Mouse (Mus musculus) adrenal gland, postnatal 25 days (tissue): ENCODE data around the gene Enpp7. TPM values are rescaled to one million over a fixed set of nuclear protein-coding genes. Genes with fewer than 3 reads are reported as not detected.

Experiments used
- DNase-seq: peaks from one replicate; pipeline ENCODE4 v3.0.0; 2021; ENCODE audit warnings: mixed read lengths
- total RNA-seq: library from RNA; stranded (reverse); gene quantifications from 2 replicates; pipeline ENCODE4 v1.2.3, GENCODE M21; 2021

The Enpp7 gene
- total RNA-seq, 1 experiment from 2014 or later = not detected

DNA sequence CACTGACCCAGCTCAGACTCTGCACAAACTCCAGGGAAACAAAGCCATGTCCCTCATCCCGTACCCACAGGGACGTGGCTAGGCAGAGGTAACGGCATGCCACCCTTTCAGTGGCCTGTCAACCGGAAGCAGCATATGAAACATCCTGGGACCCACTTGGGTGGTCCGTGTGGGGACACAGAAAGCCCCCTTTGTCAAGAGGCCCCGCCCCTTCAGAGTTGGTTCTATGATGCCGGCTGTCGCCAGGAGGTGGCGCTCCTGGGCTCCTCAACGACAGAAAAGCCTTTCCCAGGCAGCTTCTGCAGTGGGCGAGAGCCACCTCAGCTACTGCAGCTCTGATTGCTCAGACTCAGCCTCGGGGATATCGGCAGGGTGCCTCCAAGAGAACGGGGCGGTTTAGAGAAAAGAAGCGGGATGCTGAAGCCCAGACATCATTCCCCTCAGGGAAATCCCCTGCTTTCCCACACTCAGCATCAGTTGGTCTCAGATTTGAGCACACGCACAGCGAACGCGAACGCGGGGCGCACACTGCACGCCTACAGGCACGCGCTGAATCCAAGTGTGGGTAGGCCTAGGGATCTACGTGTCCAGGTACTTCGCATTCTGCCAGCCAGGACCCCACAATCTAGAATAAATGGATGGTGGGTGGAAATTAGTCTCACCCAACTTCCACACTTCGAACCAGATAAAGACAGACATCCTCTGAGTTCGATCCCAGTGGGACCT, 10.7 kb downstream of the Enpp7 start:
- DNase-seq = peak; percentile 75

DNA sequence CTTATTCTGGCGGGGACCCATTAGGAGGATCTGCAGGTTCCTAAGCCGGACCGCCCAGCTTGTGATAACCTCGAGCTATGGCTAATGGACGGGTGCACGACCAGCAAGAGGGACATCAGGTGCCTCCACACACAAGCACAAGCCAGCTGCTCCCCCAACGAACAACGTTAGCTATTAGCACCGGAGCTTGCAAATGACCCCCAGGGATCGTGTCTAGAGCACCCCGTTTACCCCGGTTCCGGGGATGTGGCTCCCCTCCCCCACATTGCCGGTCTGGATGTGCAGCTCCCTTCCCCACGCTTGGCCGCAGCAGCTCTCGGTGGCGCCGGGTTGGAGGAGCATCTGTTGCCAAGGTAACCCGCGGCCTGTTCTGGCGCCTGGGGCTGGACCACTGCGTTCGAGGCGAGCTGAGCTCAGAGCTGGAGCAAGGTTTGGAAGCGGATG, 11.4 kb downstream of the Enpp7 start:
- no peak for DNase-seq

DNA sequence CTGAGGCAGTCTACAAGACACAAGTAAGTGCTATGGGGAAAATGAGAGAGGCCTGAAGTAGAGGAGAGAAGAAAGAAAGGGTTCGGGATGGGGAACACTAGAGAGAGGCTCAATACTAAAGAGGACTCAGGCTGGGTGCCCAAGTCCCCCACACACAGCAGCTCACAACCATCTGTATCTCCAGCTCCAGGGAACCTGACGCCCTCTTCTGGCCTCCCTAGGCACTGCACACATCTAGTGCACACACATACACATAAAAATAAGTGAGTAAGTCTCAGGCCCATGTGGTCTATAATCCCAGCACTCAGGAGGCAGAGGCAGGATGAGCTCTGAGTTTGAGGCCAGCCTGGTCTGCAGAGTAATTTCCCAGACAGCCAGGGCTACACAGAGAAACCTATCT, 12.9 kb downstream of the Enpp7 start:
- no peak for DNase-seq

DNA sequence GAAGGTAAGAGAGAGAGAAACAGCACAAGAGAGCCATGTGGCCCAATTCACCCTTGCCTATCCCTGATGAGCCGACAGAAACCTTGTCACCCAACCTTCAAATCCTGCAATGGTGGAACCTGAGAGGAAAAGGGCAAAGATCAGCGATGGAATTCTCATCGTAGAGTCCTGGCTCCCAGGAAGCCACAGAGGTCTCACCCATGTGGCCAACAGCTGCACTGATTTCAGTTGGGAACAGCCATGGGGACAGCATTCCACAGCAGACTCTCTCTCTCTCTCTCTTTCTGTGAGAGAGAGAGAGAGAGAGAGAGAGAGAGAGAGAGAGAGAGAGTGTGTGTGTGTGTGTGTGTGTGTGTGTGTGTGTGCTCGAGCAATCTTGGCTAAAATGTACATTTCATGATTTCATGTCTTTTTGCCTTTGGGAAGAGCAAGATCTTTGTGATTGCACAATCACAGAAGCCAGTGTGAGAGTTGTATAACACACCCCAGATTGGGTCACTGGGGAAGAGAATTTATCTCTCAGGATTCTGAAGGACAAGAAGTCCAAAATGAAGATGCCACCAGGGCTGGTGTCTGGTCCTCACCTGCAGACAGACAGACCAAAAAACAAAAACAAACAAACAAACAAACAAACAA, 13.6 kb downstream of the Enpp7 start:
- no peak for DNase-seq

DNA sequence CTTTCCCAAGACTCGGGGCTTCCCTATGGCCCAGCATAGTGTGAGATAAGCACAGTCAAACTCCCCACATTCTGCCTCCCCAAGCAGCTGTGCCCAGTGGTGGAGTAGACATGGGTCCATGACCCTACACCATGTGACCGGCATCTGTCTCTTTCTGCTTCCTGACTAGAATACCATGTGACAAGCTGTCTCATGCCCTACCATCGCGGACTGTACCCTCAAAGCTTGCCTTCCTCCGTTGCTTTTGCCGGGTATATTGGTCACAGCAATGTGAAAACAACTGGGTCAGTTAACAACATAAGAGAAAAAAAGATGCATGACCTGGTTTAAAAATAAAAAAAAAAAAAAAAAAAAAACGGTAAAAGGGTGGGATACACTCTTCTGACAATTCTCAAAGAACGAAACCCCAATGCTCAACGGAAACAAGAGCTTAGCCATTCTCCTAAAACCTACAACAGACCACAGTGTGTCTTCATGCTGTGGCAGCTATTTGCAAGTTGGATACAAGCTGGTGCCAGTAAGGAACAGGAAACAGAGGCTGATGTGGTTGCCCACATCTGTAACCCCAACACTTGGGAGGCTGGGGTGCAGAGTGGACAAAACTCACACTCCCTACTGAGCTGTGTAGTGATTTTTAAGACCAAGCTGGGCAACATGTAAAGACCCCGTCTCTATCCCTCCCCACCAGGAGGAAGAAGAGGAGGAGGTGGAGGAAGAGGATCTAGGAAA, 17.7 kb downstream of the Enpp7 start:
- no peak for DNase-seq

DNA sequence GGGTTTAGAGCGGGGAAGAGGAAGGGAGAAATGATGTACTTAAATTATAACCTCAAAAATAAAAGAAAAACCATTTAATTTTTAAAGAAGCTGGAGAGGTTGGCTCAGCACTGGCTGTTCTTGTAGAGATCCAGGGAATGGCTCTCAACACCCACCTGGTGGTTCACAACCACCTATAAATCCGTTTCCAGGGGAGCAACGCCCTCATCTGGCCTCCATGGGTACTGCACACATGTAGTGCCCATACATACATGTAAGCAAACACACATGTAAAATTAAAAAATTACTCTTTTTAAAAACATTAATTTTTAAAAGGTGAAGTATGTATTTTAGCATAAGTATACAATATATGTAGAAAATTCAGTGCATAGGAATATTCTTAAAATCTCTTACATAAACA, 18.5 kb downstream of the Enpp7 start:
- DNase-seq = no peak

DNA sequence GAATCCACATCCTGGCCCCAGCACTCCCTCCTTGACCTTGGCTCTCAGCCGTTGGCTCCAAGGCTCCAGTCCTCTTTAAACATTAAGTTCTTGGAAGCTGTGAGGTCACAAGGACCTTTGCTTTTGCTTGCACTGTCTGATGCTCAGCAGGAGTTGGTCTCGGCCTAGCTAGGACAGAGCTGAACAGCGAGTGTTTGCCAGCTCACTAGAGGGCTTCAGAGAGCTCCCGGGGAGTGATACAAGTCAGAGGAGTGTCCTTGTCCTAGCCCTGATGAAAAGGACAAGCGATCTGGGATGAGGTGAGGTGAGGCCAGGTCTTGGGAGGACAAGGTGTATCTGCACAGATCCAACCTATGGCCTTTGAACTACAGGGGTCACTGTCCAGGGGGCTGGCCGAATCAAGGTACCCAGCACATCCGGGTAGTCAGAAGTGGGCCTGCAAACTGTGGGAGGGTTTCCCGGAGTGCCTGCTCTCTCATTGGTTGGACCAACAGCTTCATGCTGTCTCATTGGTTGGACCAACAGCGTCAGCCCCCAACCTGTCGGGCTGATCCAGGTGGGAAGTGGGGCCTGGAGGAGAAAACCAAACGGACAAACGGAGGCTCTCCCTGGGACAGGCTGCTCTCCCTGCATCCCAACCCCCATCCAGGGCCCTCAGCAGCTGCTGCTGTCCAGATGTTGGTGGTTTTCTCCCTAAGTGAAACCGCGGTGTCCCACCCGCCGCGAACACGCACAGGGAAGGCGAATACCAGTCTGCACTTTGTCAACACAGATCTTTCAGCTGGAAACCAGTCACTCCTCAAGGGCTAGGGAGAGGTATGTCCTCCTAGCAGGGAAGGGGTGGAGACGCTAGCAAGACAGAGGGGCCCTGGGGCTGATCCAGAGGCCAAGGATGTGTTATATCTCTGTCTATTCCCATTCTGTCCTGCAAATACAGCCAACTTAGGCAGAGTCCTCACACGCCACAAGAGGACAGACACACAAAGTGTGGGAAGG, 19.8 kb downstream of the Enpp7 start:
- DNase-seq = peak; percentile 24

DNA sequence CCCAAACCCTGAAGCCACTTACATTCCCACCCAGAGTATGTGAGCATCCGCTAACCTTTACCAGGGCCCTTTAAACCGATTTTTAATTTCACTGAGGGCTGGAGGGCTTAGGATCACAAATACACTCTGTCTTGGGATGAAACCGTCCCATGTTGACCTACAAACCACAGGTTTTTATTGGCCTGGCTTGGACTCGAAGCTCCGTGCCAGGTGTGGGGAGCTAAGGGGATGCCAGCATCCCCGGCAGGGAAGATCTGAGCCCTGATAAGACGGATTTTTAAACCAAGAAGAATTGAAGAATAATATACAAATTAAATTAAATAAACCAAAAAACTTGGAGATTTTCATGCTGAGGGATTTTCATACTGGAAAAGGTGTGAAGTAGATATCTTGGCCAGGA, 26.5 kb downstream of the Enpp7 start:
- DNase-seq = no peak

DNA sequence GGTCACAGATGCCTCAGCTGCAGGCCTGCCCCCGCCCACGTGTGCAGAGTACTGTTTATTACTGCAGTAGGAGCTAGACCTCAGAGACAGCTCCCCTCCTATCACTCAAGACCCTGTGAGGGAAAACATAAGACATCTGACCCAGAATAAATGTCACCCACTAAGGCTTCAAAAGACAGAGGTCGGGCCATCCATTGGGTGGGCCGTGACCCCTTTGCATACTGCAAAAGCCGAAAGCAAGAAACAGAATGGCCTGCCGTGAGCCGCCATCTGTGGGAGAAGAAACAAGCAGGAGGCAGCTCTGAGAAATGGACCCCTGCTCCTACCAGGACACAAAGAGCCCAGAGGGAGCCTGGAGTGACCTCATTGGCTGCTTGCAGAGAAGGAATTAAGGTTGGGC, 29.5 kb downstream of the Enpp7 start:
- DNase-seq = no peak

DNA sequence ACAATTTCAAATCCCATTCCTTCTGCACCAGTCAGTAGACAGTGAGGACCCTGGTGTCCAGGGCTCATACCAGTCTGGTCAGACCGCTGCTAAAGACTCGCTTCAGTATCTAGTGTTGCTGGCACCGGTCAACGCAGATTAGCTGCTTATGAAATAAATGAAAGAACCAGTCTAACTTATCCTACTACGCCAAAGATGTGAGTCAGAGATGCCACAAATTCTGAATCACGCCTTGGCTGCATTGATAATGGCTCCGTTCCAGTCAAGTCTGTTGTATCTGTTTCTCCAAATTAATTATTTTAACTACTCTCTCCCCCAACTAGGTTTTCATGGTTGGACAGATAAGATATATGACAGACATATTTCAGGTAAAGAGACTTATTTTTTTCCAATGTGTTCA, 33.2 kb downstream of the Enpp7 start:
- DNase-seq = no peak

DNA sequence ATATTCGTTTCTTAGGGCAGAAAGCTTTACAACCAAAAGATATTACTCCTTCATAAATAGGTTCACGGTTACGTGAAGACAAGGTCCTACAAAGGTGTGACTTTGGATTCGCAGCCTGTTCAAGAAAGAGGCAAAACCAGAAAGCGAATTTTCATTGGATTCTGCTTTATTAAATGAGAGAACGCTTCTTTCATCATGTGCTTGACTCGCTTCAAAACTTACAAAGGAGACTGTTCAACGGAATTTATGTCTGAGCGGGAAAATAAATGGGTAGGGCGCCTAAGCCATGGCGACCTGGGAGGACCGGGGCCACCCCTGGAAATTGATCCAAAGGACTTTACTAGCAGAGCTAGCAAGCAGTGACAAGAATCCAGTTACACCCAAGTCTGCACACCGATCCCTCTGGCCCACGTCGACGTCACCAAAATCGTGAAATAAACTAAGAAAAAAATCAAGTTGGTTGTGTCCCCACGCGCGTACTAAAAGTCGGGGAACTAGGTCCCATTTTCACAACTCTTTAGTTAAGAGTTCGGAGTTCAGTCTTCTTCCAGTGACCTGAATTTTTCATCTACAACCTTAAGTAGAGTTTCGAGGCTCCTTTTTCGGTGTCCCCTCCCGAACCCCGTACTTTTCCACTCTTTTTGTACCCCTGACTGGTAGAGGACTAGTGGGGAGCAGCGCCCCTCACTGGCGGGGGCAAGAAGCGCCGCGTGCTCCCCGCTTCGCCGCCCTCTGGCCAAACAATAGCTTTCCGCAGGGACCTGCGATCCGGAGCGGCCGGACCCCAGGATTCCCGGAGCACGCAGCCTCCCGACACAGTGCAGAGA, 34.3 kb downstream of the Enpp7 start:
- DNase-seq = no peak

DNA sequence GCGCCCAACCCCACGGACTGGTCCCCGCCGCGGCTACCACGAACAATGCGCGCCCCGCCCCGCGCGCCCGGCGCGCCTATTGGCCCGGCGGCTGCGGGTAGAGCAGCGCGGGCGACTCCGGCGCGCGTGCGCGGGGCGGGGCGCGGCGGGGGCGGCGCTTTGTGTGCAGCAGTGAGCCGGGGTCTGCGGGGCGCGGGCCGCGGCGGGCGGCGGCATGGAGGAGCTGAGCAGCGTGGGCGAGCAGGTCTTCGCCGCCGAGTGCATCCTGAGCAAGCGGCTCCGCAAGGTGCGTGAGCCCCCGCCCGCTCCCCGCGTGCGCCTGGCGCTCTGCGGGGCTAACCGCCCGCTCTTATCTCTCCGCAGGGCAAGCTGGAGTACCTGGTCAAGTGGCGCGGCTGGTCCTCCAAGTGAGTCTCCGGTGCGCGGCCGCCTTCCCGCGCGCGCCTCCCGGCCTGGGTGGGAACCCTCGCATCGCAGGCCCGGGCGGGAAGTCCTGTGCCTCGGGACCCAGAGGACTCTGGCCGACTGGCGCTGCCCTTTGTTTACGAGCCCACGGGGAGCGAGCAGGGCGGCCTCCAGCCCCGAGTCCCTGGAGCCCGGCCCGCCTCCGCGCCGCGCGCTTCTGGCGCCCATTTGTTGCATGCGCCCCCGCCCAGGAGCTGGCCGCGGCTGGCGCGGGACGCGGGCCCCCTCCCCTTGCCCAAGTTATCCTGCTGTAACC, 35.1 kb downstream of the Enpp7 start, which contains the start of gene Cbx2:
TSS of gene Cbx2 (plus strand) at position 68 of the 721 bp plus-strand sequence.
- DNase-seq = peak; percentile 93

DNA sequence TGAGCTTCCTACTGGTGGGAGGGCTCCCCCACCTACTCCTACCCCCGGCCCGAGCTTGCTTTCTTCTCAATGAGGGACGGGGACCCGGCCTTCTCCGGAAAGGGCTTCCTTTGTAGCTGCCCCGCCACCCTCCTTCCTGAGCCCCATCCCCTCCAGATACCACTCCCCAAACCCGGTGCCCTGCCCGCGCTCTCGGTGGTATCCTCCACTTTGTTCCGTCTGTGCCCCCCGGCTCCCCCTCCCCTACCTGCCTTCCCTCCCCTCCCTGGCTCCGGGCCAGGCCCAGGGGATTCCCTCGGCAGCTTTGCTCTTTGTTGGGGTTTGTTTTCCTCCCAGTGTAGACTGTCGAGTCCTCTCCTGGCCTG, 35.6 kb downstream of the Enpp7 start:
- DNase-seq = no peak

DNA sequence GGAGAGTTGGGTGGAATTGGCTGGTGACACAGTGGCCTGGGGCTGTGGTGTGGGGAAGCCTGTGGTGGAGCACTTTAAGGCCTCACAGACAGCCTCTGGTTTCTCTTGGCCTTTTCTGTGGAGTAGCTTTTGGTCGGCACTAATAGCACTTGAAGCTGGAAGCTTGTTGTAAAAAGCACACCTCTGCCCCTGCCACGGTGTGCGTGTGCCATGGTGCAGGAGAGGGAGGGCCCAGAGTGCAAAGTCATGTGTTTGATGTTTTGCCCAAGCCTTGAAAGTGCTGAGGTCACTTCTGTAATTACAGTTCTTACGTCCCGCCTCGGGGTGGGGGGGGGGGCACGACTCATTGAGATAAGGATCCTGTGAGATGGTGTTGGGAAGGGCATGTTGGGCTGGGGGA, 36.3 kb downstream of the Enpp7 start:
- no peak for DNase-seq

DNA sequence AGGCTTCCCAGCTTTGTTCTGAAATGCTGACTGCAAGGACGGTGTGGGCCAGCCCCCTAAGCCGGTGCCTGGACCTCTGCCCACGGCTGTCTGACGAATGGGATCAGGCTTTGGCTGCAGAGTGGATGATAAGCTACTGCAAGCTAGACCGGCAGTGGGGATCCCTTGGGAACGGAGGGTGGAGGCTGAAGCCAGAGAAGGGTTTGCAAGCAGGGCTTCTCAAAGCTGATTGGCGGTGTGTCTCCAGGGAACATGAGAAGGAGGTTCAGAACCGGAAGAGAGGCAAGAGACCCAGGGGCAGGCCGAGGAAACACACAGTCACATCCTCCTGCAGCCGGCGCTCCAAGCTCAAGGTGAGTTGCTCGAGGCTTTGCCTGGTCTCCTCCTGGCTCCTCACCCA, 38.2 kb downstream of the Enpp7 start:
- no peak for DNase-seq

DNA sequence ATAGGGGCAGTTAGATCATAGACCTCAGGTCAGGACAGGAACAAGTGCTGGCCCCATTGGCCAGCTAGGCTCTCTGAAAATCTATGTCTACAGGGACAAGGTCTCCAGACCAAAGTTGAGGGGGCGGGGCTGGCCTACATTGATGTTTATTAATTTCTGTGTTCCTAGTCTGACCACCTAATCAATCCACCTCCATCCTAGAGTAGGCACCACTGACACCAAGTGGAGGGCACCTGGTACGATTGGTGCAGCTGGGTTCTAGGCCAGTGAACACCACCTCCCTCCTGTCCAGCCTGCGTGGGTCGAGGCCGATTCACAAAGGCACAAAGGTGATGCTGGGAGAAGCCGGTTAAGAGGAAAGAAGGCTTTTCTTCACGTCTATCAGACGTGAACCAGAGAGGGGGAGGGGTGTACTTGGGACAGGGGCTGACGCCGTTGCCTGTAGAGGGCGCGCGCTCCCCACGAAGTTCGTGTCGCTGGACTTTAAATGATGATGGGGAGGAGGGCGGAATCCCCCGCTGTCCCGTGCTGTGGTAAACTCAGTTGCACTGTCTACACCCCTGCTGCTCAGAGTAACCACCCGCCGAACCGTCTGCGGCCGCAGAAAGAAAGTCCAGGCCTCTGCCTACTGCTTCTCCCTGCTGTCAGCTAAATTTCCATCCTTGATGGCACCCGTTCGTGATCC, 46.0 kb downstream of the Enpp7 start:
- DNase-seq = peak; percentile 85

DNA sequence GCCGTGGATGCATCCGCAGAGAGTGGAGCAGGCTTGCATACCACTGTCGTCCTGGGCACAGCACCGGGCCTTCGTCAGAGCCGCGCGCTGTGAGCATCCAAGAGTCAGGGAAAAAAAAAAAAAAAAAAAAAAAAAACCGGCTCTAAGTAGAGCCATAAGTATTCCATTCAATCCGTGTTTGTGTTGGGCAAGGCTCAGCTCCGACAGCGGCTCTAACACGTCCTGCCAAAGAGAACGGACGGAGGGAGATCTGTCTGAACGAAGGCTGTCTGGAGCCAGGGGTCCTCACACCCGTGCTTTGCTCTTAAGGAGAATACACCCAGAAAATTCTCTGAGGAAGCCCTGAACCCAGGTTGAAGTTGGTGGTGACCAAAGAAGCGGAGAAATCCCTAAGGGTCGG, 46.6 kb downstream of the Enpp7 start:
- no peak for DNase-seq

DNA sequence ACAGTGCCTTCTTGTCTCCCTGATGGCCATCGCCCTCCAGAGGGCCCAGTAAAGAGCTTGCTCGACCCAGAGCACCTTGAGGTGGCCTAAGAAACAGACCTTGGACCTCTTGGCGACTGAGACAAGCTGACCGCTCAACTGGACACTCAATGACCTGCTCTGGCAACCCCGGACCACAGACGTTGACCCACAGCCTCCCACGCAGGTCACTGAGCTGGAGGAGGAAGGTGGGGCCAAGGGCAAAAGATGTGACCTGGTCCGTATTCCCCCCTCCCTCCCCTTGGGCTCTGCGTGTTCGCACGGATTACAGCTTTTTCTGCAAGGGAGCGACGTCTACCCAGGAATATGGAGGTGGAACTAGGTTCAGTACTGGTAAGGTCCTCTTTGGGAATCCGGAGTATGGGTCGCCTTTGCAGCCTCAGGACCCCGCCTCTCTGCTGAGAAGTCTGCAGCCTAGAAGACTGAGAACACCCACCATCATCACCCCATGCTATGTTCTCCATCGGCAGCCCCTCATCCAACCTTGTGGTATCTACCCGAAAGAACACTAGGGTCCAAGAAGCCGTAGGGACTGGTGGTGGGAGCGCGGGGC, 47.2 kb downstream of the Enpp7 start:
- DNase-seq = no peak

DNA sequence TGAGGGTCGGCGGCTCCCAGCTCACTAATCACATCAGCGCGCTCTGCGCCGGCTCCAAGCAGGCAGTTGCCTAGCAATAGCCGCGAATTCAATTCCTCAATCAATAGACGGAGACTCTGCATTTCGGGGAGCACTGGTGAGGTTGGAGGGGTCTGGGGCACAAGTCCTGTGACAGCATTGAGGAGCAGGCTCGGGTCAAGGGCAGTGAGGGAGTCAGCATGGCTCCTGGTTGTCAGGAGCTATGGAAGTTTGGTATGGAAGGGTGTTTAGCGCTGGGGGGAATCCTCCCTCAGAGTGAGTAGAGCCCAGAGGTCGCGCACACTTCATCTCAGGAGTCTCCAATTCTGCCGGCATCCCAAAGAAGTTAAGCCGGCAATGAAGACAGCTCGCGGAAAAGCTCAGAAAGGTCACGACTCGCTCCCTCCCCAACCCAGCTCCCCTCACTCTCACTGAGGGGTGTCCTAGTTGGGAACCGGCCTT, 47.7 kb downstream of the Enpp7 start:
- DNase-seq = no peak
